Mouse (Mus musculus) kidney, postnatal 10 days (tissue): ENCODE data around the gene Nt5dc3.

Experiments used
- DNase-seq: peaks from one replicate; pipeline ENCODE4 v3.0.0; 2021; ENCODE audit warnings: mixed read lengths

The Nt5dc3 gene

GRCm38 (mm10) chr10:86779816-86780500 is 1.2 kb downstream of the Nt5dc3 start:
- DNase-seq, result no peak

- DNase-seq, result no peak
Measured at GRCm38 (mm10) chr10:86781641-86782040, 2.8 kb downstream of the Nt5dc3 start.

DNA sequence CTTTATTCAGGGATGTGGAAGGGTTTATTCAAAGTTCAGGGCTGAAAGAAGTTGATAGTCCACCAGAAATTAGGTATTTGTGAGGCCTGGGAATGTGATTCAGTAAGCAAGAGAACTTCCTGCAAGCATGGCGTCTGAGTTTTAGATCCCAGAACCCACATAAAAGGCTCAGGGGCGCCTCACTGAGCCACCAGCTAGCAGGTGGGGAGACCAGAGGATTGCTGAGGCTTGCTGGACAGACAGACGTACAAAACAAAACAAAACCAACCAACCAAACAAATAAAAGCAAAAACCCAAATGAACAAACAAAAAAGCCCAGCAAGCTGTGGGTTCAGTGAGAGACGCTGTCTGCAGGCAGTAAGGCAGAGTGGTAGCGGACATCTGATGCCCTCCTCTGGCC is 3.9 kb downstream of the Nt5dc3 start:
- DNase-seq, result no peak

- DNase-seq, result no peak
Measured at GRCm38 (mm10) chr10:86783561-86783960, 4.8 kb downstream of the Nt5dc3 start.

GRCm38 (mm10) chr10:86784126-86784675 is 5.4 kb downstream of the Nt5dc3 start:
- DNase-seq, result no peak

- DNase-seq, result peak; percentile 19
Measured at GRCm38 (mm10) chr10:86785396-86785795, 6.6 kb downstream of the Nt5dc3 start.

DNA sequence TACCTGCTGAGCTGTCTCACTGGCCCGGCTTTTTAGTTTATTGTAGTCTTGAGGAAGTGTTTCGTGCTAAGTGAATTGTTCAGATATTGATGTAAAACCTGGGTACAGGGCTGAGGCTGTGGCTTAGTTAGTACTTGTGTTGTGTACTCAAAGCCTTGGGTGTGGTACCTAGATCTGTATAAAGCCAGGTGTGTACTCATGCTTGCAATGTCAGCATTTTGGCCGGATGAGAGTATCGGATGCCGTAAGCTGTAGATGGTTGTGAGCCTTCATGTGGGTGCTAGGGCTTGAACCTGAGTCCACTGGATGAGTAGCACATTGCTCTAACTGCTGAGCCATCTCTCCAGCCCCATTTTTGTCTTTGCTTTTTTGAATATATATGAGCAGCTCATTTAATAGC is 7.3 kb downstream of the Nt5dc3 start:
- no peak for DNase-seq

DNA sequence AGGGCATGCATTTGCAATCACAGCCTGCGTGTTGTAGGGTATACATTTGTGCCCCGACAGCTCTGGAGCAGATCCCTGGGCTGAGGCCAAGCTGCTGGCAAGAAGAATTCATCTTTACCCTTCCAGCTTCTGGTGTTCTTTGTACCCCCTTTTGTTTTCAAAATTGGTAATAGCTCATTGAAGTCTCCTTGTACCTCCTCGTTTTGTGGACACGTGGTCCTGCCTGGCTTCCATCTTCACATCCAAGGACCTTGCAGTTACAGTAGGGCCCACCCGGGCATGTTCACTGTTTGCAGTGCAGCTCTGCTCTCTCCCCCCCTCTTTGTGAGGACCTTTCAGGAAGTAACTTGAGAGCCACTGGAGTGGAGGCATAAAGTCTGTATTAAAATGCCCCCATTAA is 9.4 kb downstream of the Nt5dc3 start:
- DNase-seq, result no peak

- no peak for DNase-seq
Measured at GRCm38 (mm10) chr10:86789146-86789672, 10.4 kb downstream of the Nt5dc3 start.

GRCm38 (mm10) chr10:86791507-86792184 is 12.8 kb downstream of the Nt5dc3 start:
- DNase-seq, result no peak

DNA sequence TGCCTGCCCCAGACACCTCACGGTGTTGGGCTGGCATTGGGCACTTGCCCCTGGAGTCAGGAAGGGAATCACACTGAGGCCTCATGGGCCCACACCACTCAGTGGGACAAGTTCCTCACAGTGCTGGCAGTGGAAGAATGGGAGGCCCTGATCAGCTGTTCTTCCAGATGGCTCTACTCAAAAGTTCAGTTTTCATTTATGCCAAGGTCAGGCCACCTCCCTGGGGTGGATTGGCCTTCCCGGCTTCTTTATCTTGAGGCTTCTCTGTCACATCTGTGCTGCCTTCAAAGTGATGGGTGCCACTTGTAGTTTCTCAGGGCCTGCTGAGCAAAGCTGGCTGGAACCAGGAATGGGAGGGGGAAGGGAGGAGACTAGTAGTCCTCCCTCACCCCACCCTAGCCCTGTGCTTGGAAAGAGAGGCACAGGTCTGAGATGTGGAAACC is 14.7 kb downstream of the Nt5dc3 start:
- peak; percentile 51 for DNase-seq

GRCm38 (mm10) chr10:86794196-86794595 is 15.4 kb downstream of the Nt5dc3 start:
- DNase-seq, result no peak

GRCm38 (mm10) chr10:86794794-86795535 is 16.2 kb downstream of the Nt5dc3 start:
- no peak for DNase-seq

DNA sequence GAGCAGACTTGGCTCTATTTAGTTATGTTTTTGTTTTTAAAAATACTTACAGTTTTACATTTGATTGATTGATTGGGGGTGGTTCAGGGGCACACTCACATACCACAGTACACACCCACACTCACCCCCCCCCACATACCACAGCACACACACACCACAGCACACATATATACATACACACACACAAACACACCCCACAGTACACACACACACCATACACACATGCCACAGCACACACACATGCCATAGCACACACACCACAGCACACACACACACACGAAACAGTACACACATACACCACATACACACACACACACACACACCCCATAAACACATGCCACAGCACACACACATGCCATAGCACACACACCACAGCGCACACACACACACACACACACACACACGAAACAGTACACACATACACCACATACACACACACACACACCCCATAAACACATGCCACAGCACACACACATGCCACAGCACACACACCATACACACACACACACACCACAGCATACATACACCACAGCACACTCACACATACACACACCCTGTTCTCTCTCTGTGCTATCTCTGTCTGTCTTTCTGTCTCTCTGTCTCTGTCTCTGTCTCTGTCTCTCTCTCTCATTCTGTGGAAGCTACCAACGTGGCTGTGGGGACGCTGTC is 17.4 kb downstream of the Nt5dc3 start:
- DNase-seq, result no peak

DNA sequence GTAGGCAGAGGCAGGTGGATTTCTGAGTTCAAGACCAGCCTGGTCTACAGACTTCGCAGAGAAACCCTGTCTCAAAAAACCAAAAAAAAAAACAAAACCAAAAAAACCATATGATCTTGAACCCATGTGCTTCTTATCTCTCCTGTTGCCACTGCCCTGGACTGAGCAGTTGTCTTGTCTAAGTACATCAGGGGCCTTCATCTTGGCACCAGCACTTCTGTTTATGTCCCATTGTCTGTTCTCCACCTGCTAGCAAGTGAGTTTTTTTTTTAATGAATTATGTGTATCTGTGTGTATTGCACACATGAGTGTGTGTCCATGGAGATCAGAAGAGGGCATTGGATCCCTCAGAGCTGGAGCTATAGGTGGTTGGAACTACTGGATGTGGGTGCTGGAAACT is 28.6 kb downstream of the Nt5dc3 start:
- DNase-seq, result no peak

GRCm38 (mm10) chr10:86808013-86808758 is 29.4 kb downstream of the Nt5dc3 start:
- no peak for DNase-seq

DNA sequence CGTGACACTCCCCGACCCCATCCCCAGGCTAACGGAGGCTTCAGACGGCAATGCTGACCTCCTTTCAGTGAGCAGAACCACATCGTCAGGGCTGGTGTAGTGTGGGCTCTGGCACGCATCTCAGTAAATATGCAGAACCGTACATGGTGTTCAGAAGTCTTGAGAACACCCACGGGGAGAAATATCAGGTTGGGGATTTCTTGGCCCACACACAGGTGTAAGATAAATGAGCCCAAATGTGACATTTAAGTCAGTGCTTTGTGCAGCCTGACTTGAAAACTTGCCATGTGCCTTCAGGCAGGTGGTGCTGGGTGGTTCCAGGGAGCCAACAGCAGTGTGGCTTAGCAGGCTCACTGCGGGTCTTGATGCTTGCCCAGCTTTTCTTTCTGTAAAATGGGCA is 31.2 kb downstream of the Nt5dc3 start:
- DNase-seq, result no peak

- DNase-seq, result no peak
Measured at GRCm38 (mm10) chr10:86810612-86811011, 31.8 kb downstream of the Nt5dc3 start.

- peak; percentile 13 for DNase-seq
Measured at GRCm38 (mm10) chr10:86814292-86815131, 35.7 kb downstream of the Nt5dc3 start.

- no peak for DNase-seq
Measured at GRCm38 (mm10) chr10:86815133-86815532, 36.3 kb downstream of the Nt5dc3 start.

DNA sequence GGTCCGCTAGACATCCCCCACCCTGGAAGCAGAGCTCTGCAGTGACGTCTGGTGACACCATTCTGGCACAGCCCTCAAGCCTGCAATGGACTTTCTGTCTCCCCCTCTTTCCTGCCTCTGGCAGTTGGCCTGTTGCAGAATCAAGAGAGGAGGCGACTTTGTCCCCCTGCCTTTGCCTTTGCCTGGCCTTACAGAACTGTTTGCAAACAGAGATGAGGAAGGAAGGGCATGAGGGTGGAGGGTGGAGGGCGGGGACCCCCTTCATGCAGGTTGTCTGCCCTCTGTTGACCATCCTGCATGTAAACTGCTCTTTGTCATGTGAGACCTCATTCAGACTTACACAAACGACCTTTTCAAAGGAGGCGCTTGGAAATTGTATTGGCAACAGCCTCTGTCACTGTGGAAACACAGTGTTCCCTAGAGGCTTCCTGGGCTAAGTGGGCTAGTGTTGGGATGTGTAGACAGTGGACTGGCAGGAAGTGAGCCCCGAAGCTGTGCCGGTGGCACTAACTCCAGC is 40.9 kb downstream of the Nt5dc3 start:
- peak; percentile 35 for DNase-seq
